Mouse (Mus musculus): ENCODE results near the gene Gys1. TPM values are rescaled to one million over a fixed set of nuclear protein-coding genes. Genes with fewer than 3 reads are reported as not detected.
"Not testable (repeated sequence)": the region's sequence is repeated elsewhere in the genome, so short reads cannot be mapped to it uniquely, and the experiment has no call there.

The Gys1 gene
- total RNA-seq (2012; rRNA removed): 26.1 and 26.8 TPM in 2 replicates

- Histone ChIP-seq H3K4me3 (ENCODE audit: insufficient read depth in 1 of 2, low read depth in 1 of 2, low read length in 2 of 2, poor library complexity in 1 of 2, severe bottlenecking in 1 of 2) (peak within 1 kb of the TSS; percentile 89 to 98), H3K27ac (ENCODE audit: insufficient read depth, low read depth, low read length, poor library complexity, severe bottlenecking) (peak within 1 kb of the TSS; percentile 77), H3K36me3 (ENCODE audit: control insufficient read depth, insufficient read depth, low read length, poor library complexity, severe bottlenecking) (peaks cover 33% of the 10 kb centered on the region), H3K9ac (ENCODE audit: insufficient read depth, low read depth, low read length, poor library complexity, severe bottlenecking) (peak within 1 kb of the TSS; percentile 84), H3K4me1 (ENCODE audit: control insufficient read depth in 2 of 2, insufficient read depth in 2 of 2, low read length in 2 of 2, poor library complexity in 1 of 2) (peaks cover 9 to 16% of the 10 kb centered on the region in 2 experiments), H3K9me3 (ENCODE audit: control insufficient read depth, insufficient read depth, low read depth, low read length) (no peaks in the 10 kb centered on the region)
- peak; percentile 100 for DNase-seq (ENCODE audit: low read depth, low spot score)
- TF ChIP-seq ZNF384 (IDR thresholded peaks at IDR 0.05; ENCODE audit: low read depth, low read length): no peak
- no peak for TF ChIP-seq ZC3H11A (IDR thresholded peaks at IDR 0.05; ENCODE audit: borderline replicate concordance, low read depth, low read length)
- peak; percentile 91 for TF ChIP-seq CHD2 (IDR thresholded peaks at IDR 0.05; ENCODE audit: low read depth, low read length)
- peak; percentile 78 for TF ChIP-seq HCFC1 (IDR thresholded peaks at IDR 0.05; ENCODE audit: borderline replicate concordance, insufficient read depth, low read length)
- no peak for TF ChIP-seq MAFK (IDR thresholded peaks at IDR 0.05; ENCODE audit: insufficient read depth, low read depth, low read length)
- in situ Hi-C loops (cut with MboI; ENCODE audit: low sequenced_read_pairs in 2 of 2, unreplicated experiment in 2 of 2): no loop called here
Measured at GRCm38 (mm10) chr7:45434203-45435015, at the start of gene Gys1. TSS of gene Gys1 (plus strand) at chr7:45434844.

GRCm38 (mm10) chr7:45386077-45386476 is 48.6 kb upstream of the Gys1 start:
- Histone ChIP-seq H3K4me1 (ENCODE audit: control insufficient read depth in 2 of 2, insufficient read depth in 2 of 2, low read length in 2 of 2, poor library complexity in 1 of 2) (peaks cover 0 to 5% of the 10 kb centered on the region in 2 experiments; a peak in 1 of 4 replicates), H3K27ac (ENCODE audit: insufficient read depth, low read depth, low read length, poor library complexity, severe bottlenecking) (no peak overlapping the region), H3K4me3 (ENCODE audit: insufficient read depth in 1 of 2, low read depth in 1 of 2, low read length in 2 of 2, poor library complexity in 1 of 2, severe bottlenecking in 1 of 2) (no peak overlapping the region), H3K9ac (ENCODE audit: insufficient read depth, low read depth, low read length, poor library complexity, severe bottlenecking) (no peak overlapping the region), H3K9me3 (ENCODE audit: control insufficient read depth, insufficient read depth, low read depth, low read length) (no peaks in the 10 kb centered on the region), H3K36me3 (ENCODE audit: control insufficient read depth, insufficient read depth, low read length, poor library complexity, severe bottlenecking) (peaks cover 74% of the 10 kb centered on the region)
- TF ChIP-seq ZC3H11A (IDR thresholded peaks at IDR 0.05; ENCODE audit: borderline replicate concordance, low read depth, low read length) (no peak), CHD2 (IDR thresholded peaks at IDR 0.05; ENCODE audit: low read depth, low read length) (no peak)
- in situ Hi-C loops (cut with MboI; ENCODE audit: low sequenced_read_pairs in 2 of 2, unreplicated experiment in 2 of 2): no loop called here
- DNase-seq (ENCODE audit: low read depth, low spot score): no peak

GRCm38 (mm10) chr7:45395129-45395541 is 39.5 kb upstream of the Gys1 start:
- H3K4me3 ChIP-seq (ENCODE audit: insufficient read depth in 1 of 2, low read depth in 1 of 2, low read length in 2 of 2, poor library complexity in 1 of 2, severe bottlenecking in 1 of 2): peak overlapping the region; percentile 73 to 96
- no peak for TF ChIP-seq MAFK (IDR thresholded peaks at IDR 0.05; ENCODE audit: insufficient read depth, low read depth, low read length)
- peak; percentile 97 for TF ChIP-seq ZNF384 (IDR thresholded peaks at IDR 0.05; ENCODE audit: low read depth, low read length)
- peak; percentile 60; the same call in 1 of the 2 replicates for TF ChIP-seq HCFC1 (IDR thresholded peaks at IDR 0.05; ENCODE audit: borderline replicate concordance, insufficient read depth, low read length)
- peaks cover 2 to 9% of the 10 kb centered on the region in 2 experiments; a peak in 1 of 4 replicates for H3K4me1 ChIP-seq (ENCODE audit: control insufficient read depth in 2 of 2, insufficient read depth in 2 of 2, low read length in 2 of 2, poor library complexity in 1 of 2)
- H3K9ac ChIP-seq (ENCODE audit: insufficient read depth, low read depth, low read length, poor library complexity, severe bottlenecking): peak overlapping the region; percentile 99
- in situ Hi-C loops (cut with MboI; ENCODE audit: low sequenced_read_pairs in 2 of 2, unreplicated experiment in 2 of 2): no loop called here
- peak overlapping the region; percentile 99 for H3K27ac ChIP-seq (ENCODE audit: insufficient read depth, low read depth, low read length, poor library complexity, severe bottlenecking)
- no peaks in the 10 kb centered on the region for H3K9me3 ChIP-seq (ENCODE audit: control insufficient read depth, insufficient read depth, low read depth, low read length)
- peaks cover 22% of the 10 kb centered on the region for H3K36me3 ChIP-seq (ENCODE audit: control insufficient read depth, insufficient read depth, low read length, poor library complexity, severe bottlenecking)
- DNase-seq (ENCODE audit: low read depth, low spot score): no peak

GRCm38 (mm10) chr7:45395578-45396336 is 38.9 kb upstream of the Gys1 start, which contains the start of gene Snrnp70:
TSS of gene Snrnp70 (minus strand) at chr7:45395742.
- DNase-seq (ENCODE audit: low read depth, low spot score): peak; percentile 100
- peaks cover 18% of the 10 kb centered on the region for H3K36me3 ChIP-seq (ENCODE audit: control insufficient read depth, insufficient read depth, low read length, poor library complexity, severe bottlenecking)
- H3K9me3 ChIP-seq (ENCODE audit: control insufficient read depth, insufficient read depth, low read depth, low read length): no peaks in the 10 kb centered on the region
- peak within 1 kb of the TSS; percentile 99 for H3K27ac ChIP-seq (ENCODE audit: insufficient read depth, low read depth, low read length, poor library complexity, severe bottlenecking)
- in situ Hi-C loops (cut with MboI; ENCODE audit: low sequenced_read_pairs in 2 of 2, unreplicated experiment in 2 of 2): no loop called here
- peak within 1 kb of the TSS; percentile 99 for H3K9ac ChIP-seq (ENCODE audit: insufficient read depth, low read depth, low read length, poor library complexity, severe bottlenecking)
- H3K4me1 ChIP-seq (ENCODE audit: control insufficient read depth in 2 of 2, insufficient read depth in 2 of 2, low read length in 2 of 2, poor library complexity in 1 of 2): peaks cover 3 to 9% of the 10 kb centered on the region in 2 experiments; a peak in 1 of 4 replicates
- TF ChIP-seq ZC3H11A (IDR thresholded peaks at IDR 0.05; ENCODE audit: borderline replicate concordance, low read depth, low read length) (no peak), HCFC1 (IDR thresholded peaks at IDR 0.05; ENCODE audit: borderline replicate concordance, insufficient read depth, low read length) (0 out of 2 replicates have a peak, but pooled peaks have one; percentile 16), ZNF384 (IDR thresholded peaks at IDR 0.05; ENCODE audit: low read depth, low read length) (no peak), CHD2 (IDR thresholded peaks at IDR 0.05; ENCODE audit: low read depth, low read length) (peak; percentile 90), MAFK (IDR thresholded peaks at IDR 0.05; ENCODE audit: insufficient read depth, low read depth, low read length) (no peak)
- peak within 1 kb of the TSS; percentile 73 to 96 for H3K4me3 ChIP-seq (ENCODE audit: insufficient read depth in 1 of 2, low read depth in 1 of 2, low read length in 2 of 2, poor library complexity in 1 of 2, severe bottlenecking in 1 of 2)

GRCm38 (mm10) chr7:45396337-45396775 is 38.3 kb upstream of the Gys1 start:
- H3K9me3 ChIP-seq (ENCODE audit: control insufficient read depth, insufficient read depth, low read depth, low read length); DNase-seq (ENCODE audit: low read depth, low spot score); in situ Hi-C loops (cut with MboI; ENCODE audit: low sequenced_read_pairs in 2 of 2, unreplicated experiment in 2 of 2); H3K4me1 ChIP-seq (ENCODE audit: control insufficient read depth in 2 of 2, insufficient read depth in 2 of 2, low read length in 2 of 2, poor library complexity in 1 of 2): not testable (repeated sequence)
- Histone ChIP-seq H3K36me3 (ENCODE audit: control insufficient read depth, insufficient read depth, low read length, poor library complexity, severe bottlenecking) (peaks cover 15% of the 10 kb centered on the region), H3K27ac (ENCODE audit: insufficient read depth, low read depth, low read length, poor library complexity, severe bottlenecking) (peak overlapping the region; percentile 77; the same call in 1 of the 2 replicates), H3K4me3 (ENCODE audit: insufficient read depth in 1 of 2, low read depth in 1 of 2, low read length in 2 of 2, poor library complexity in 1 of 2, severe bottlenecking in 1 of 2) (peak overlapping the region; percentile 58 to 60), H3K9ac (ENCODE audit: insufficient read depth, low read depth, low read length, poor library complexity, severe bottlenecking) (peak overlapping the region; percentile 73; the same call in 1 of the 2 replicates)
